Mouse (Mus musculus) brain, embryonic 18.5 days (tissue): Measurements from ENCODE around the gene Ggnbp2.
"Not testable (repeated sequence)": the region's sequence is repeated elsewhere in the genome, so short reads cannot be mapped to it uniquely, and the experiment has no call there.

Experiments
- DNase-seq: peaks from one replicate; pipeline ENCODE4 v3.0.0-alpha.2; 2012; ENCODE audit warnings: low read depth, low spot score

Gene Ggnbp2

GRCm38 (mm10) chr11:84879772-84880464 lies 9.3 kb upstream of the Ggnbp2 start, which contains the start of the genes Myo19 and Pigw:
Gene Myo19, plus strand, starts transcription at chr11:84880148.
Gene Pigw, minus strand, starts transcription at chr11:84880285.
- DNase-seq, result peak; percentile 51

DNA sequence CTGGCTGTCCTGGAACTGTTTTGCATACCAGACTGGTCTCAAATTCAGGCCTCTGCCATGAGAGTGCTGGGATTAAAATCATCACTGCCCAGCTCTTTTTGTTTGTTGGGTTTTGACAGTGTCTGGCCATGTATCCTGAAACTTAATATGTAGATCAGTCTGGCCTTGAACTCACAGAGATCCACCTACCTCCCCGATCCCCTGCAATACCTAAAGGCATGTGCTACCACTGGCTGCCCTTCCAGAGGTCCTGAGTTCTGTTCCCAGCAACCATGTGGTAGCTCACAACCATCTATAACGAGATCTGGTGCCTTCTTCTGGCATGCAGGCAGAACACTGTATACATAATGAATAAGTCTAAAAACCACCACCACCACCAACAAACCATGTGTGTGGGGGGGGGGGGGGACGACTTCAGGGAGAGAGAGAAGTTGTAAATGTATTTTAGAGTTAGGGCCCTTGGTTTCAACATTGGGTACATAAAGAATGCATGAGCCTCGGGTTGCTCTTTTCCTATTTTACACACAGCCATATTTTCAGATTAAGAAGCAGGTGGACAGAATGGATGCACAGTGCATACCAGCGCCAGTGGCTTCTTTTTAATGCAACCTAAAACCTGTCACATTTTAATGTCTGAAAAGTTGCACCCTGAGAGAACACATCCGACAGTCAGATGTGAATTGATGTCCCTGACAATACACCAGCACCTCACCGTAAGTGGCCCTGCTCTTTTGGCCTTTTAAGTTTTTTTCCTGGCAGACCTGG lies 8.6 kb upstream of the Ggnbp2 start:
- DNase-seq, result no peak

GRCm38 (mm10) chr11:84876020-84876419 lies 5.4 kb upstream of the Ggnbp2 start:
- DNase-seq, result not testable (repeated sequence)

DNA sequence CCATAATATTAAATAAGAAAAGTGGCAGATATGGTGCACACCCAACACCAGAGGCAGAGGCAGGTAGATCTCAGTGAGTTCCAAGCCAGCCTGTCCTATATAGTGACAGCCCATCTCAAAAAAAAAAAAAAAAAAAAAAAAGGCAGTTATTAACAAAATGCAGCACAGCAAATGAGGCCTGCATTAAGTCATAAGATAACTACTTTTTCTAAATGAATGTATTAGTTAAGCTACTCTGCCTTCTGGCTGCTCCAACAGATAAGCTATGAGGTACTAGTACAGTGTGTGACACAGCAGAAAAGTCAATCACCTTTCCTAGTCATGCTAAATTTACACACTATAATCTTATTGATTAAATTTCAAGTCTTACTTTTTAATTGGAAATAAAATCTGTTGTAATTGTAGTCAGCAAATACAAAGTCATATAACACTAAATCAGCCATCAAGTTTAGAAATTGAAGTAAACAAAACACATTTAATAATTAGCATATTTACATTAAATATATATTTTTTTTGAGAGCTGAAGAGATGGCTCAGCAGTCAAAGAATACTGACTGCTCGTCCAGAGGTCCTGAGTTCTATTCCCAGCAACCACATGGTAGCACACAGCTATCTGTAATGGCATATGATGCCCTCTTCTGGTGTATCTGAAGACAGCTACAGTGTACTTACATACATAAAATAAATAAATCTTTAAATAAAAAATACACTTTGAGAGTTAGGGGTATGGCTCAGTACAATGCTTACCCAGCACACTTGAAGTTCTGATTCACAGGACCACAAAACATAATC lies 2.6 kb upstream of the Ggnbp2 start:
- DNase-seq, result no peak

- no peak for DNase-seq
Observed at GRCm38 (mm10) chr11:84871548-84872069, 992 bp upstream of the Ggnbp2 start.

GRCm38 (mm10) chr11:84871046-84871445 lies 429 bp upstream of the Ggnbp2 start:
- DNase-seq, result peak; percentile 10

GRCm38 (mm10) chr11:84869537-84870232 lies 932 bp downstream of the Ggnbp2 start:
- peak; percentile 91 for DNase-seq

DNA sequence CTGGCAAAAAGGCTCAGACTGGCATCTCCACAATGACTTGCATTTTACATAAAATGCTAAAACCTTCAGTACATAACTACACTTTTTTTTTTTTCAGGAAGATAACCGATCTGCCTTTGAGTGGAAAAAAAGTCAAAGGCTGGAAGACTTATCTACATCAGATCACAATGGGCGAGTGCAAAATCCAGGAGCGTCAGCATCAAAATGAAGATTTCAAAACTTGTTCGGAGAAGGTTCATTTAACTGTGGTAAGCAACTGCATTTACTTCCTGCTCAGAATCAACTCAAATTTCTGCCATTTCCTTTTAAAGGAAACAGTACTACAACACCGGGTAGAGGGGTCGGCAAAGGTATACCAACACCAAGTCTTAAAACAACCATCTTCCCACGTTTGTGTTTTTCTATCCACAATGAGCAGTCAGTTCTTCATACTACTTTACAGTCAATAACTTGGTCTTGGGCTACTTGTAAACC lies 1.8 kb downstream of the Ggnbp2 start:
- no peak for DNase-seq

DNA sequence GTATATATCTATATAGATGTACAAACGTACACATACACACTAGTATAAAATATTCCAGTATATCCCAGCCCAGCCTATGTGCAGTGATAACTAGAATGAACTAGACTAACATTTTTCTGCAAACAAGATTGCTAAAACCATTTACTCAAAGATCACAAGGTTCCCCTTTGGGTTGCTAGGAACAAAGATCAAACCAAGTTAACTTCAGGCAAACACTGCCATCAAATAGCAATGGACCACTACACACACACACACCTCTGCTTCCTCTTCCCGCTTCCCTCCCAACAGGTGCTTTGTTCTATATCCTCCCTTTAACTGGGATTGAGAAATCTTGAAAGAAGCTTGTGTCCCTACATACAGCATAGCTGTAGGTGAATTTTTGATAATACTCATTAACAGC lies 3.0 kb downstream of the Ggnbp2 start:
- no peak for DNase-seq

GRCm38 (mm10) chr11:84865268-84865667 lies 5.3 kb downstream of the Ggnbp2 start:
- no peak for DNase-seq

DNA sequence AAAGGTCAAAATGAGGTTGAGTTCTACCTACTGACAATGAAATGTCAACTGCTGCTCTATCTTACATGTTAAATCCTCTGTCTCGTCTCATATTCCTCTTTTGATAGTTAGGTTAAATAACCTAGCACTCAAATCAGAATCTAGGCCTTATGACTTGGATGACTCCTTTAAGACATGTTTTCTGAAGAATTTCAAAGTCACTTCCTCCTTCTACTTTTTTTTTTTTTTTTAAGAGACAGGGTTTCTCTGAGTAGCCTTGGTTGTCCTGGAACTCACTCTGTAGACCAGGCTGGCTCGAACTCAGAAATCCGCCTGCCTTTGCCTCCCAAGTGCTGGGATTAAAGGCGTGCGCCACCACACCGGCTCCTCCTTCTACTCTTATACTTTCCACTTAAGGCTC lies 15.3 kb downstream of the Ggnbp2 start:
- DNase-seq, result no peak

- no peak for DNase-seq
Observed at GRCm38 (mm10) chr11:84847475-84848090, 23.0 kb downstream of the Ggnbp2 start.

DNA sequence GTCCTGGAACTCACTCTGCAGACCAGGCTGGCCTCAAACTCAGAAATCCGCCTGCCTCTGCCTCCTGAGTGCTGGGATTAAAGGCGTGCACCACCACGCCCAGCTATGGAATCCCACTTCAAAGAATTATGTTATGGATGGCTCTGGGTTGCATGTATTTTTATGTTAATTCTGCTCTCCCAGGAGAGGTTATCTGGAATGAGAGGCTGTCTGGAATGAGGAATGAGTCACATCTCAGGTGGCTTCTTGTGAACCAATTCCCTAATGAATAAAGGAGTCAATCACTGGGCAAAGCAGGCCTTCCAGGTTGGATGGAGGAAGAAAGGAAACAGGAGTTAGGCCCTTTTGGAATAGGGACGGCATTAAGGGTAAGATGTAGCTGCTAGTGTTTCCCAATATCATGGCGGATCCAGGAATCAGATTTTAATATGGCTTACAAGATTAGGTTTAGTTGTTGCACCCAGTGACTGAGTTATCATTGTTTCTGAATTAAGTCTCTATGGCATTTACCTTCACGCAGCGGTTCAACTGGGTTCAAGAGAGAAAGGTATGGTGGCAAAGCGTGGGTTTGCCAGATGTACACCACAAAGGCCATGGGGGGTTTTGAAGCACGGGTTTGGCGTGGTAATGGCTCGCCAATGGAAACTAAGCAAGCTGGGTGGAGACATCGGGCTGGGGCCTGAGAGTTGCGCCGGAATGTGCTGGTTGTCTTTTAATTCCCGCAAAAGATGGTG lies 23.7 kb downstream of the Ggnbp2 start:
- no peak for DNase-seq

- DNase-seq, result no peak
Observed at GRCm38 (mm10) chr11:84839330-84839729, 31.3 kb downstream of the Ggnbp2 start.

- not testable (repeated sequence) for DNase-seq
Observed at GRCm38 (mm10) chr11:84829495-84829894, 41.1 kb downstream of the Ggnbp2 start.

GRCm38 (mm10) chr11:84828516-84829399 lies 41.9 kb downstream of the Ggnbp2 start, which contains the start of gene Dhrs11:
Gene Dhrs11, minus strand, starts transcription at chr11:84828994.
- no peak for DNase-seq

- DNase-seq, result no peak
Observed at GRCm38 (mm10) chr11:84827901-84828503, 42.6 kb downstream of the Ggnbp2 start.

- no peak for DNase-seq
Observed at GRCm38 (mm10) chr11:84827492-84827891, 43.1 kb downstream of the Ggnbp2 start.
